Mouse (Mus musculus) midbrain, embryonic 16.5 days (tissue): ENCODE data around the gene Phf1. TPM values are rescaled to one million over a fixed set of nuclear protein-coding genes. Genes with fewer than 3 reads are reported as not detected.
A peak's percentile ranks its signal among the peaks of the same experiment; 100 is the strongest.

ENCODE experiments used
- ATAC-seq: fragments of 200-750 bp; cut with Nextera tagmentation; 2 replicates; pipeline ENCODE4 v1.8.0; 2017; ENCODE audit warnings: moderate TSS enrichment
- H3K27ac ChIP-seq: fragments of 300-500 bp; sonication (generic); 2 replicates; pipeline ENCODE4 v1.5.1; 2014; ENCODE audit warnings: mild to moderate bottlenecking, low read length, mixed read lengths
- H3K27me3 ChIP-seq: fragments of 300-500 bp; sonication (generic); 2 replicates; pipeline ENCODE4 v1.6.1; 2014; ENCODE audit warnings: low read depth, low read length, mixed read lengths; ENCODE audit not compliant: control insufficient read depth, insufficient read depth
- H3K36me3 ChIP-seq: fragments of 300-500 bp; sonication (generic); 2 replicates; pipeline ENCODE4 v1.6.1; 2014; ENCODE audit warnings: mild to moderate bottlenecking, low read length, moderate library complexity, mixed read lengths; ENCODE audit not compliant: control insufficient read depth, insufficient read depth
- H3K4me1 ChIP-seq: fragments of 300-500 bp; sonication (generic); 2 replicates; pipeline ENCODE4 v1.6.1; 2014; ENCODE audit warnings: mild to moderate bottlenecking, low read length, mixed read lengths; ENCODE audit not compliant: control insufficient read depth, insufficient read depth
- H3K4me2 ChIP-seq: fragments of 300-500 bp; sonication (generic); 2 replicates; pipeline ENCODE4 v1.6.1; 2014; ENCODE audit warnings: mild to moderate bottlenecking, low read length, mixed read lengths
- H3K4me3 ChIP-seq: fragments of 300-500 bp; sonication (generic); 2 replicates; pipeline ENCODE4 v1.5.1; 2014; ENCODE audit warnings: low read depth, mild to moderate bottlenecking, low read length, moderate library complexity, mixed read lengths
- H3K9ac ChIP-seq: fragments of 300-500 bp; sonication (generic); 2 replicates; pipeline ENCODE4 v1.6.1; 2014; ENCODE audit warnings: low read depth, low read length, mixed read lengths
- H3K9me3 ChIP-seq: fragments of 300-500 bp; sonication (generic); replicated peaks from 2 replicates; pipeline ENCODE4 v1.6.1; 2014; ENCODE audit warnings: mild to moderate bottlenecking, low read length, mixed read lengths; ENCODE audit not compliant: control insufficient read depth, poor library complexity, severe bottlenecking
- WGBS: fragments of 180-500 bp; shearing (Covaris S2); extraction: QIAGEN DNeasy Blood & Tissue Kit; methylation state at CpG from one replicate; pipeline ENCODE4 v1.1.7; 2014; 5-methylcytosine and 5-hydroxymethylcytosine counted together
- polyA plus RNA-seq: library from polyadenylated mRNA; unstranded; fragments of >200 nt; fragmentation: Nextera tagmentation; extraction: Ambion mirVana; gene quantifications from 2 replicates; pipeline ENCODE4 v1.2.1, GENCODE M21; 2015

The Phf1 gene
- polyA plus RNA-seq, 1 experiment from 2014 or later, result 28.0 TPM

- Histone ChIP-seq H3K27ac (no peak overlapping the region), H3K9me3 (no peaks in the 10 kb centered on the region), H3K36me3 (peaks cover 17% of the 10 kb centered on the region), H3K4me1 (peaks cover 46% of the 10 kb centered on the region), H3K4me3 (peak overlapping the region; percentile 72), H3K9ac (peak overlapping the region; percentile 73), H3K4me2 (peak overlapping the region; percentile 98), H3K27me3 (no peaks in the 10 kb centered on the region)
- 63% methylated on average over 16 of the region's 16 CpGs for WGBS
- ATAC-seq, result no peak
Measured at GRCm38 (mm10) chr17:26937883-26938695, 5.2 kb downstream of the Phf1 start.

GRCm38 (mm10) chr17:26938731-26939130 lies 5.9 kb downstream of the Phf1 start:
- Histone ChIP-seq H3K27me3 (no peaks in the 10 kb centered on the region), H3K36me3 (peaks cover 17% of the 10 kb centered on the region), H3K9ac (peak overlapping the region; percentile 73), H3K4me2 (peak overlapping the region; percentile 98), H3K9me3 (no peaks in the 10 kb centered on the region), H3K4me3 (peak overlapping the region; percentile 72), H3K27ac (peak overlapping the region; percentile 85), H3K4me1 (peaks cover 45% of the 10 kb centered on the region)
- ATAC-seq, result no peak
- under 1% methylated on average over 22 of the region's 22 CpGs for WGBS

- under 1% methylated on average over 67 of the region's 70 CpGs for WGBS
- ATAC-seq, result peak; percentile 91
- H3K4me2 ChIP-seq, result peak within 1 kb of the TSS; percentile 98
Measured at GRCm38 (mm10) chr17:26939178-26939972, 6.5 kb downstream of the Phf1 start, which contains the start of gene Cuta. Gene Cuta, minus strand, starts transcription at chr17:26939569.

GRCm38 (mm10) chr17:26939973-26940300 lies 7.1 kb downstream of the Phf1 start:
- H3K9me3 ChIP-seq, result no peaks in the 10 kb centered on the region
- peak overlapping the region; percentile 98 for H3K4me2 ChIP-seq
- peak overlapping the region; percentile 96 for H3K27ac ChIP-seq
- peaks cover 38% of the 10 kb centered on the region for H3K4me1 ChIP-seq
- 0% methylated on average over 3 of the region's 3 CpGs for WGBS
- peaks cover 17% of the 10 kb centered on the region for H3K36me3 ChIP-seq
- peak overlapping the region; percentile 73 for H3K9ac ChIP-seq
- ATAC-seq, result peak; percentile 8
- peak overlapping the region; percentile 72 for H3K4me3 ChIP-seq
- no peaks in the 10 kb centered on the region for H3K27me3 ChIP-seq

More at GRCm38 (mm10) chr17:26939178-26939972, 6.5 kb downstream of the Phf1 start, which contains the start of gene Cuta:
- Histone ChIP-seq H3K9me3 (no peaks in the 10 kb centered on the region), H3K9ac (peak within 1 kb of the TSS; percentile 73), H3K4me3 (peak within 1 kb of the TSS; percentile 72), H3K27me3 (no peaks in the 10 kb centered on the region), H3K36me3 (peaks cover 17% of the 10 kb centered on the region), H3K4me1 (peaks cover 39% of the 10 kb centered on the region), H3K27ac (peak within 1 kb of the TSS; percentile 96)

GRCm38 (mm10) chr17:26941031-26941789 lies 8.4 kb downstream of the Phf1 start, which contains the start of gene Syngap1:
Gene Syngap1, plus strand, starts transcription at chr17:26941253.
- H3K4me2 ChIP-seq, result peak within 1 kb of the TSS; percentile 98
- ATAC-seq, result 0 out of 2 replicates have a peak, but pooled peaks have one; percentile 1
- H3K4me3 ChIP-seq, result peak within 1 kb of the TSS; percentile 72
- H3K36me3 ChIP-seq, result peaks cover 10% of the 10 kb centered on the region
- peaks cover 46% of the 10 kb centered on the region for H3K4me1 ChIP-seq
- peak within 1 kb of the TSS; percentile 96 for H3K27ac ChIP-seq
- no peaks in the 10 kb centered on the region for H3K27me3 ChIP-seq
- peak within 1 kb of the TSS; percentile 81 for H3K9ac ChIP-seq
- 1% methylated on average over 13 of the region's 24 CpGs for WGBS
- no peaks in the 10 kb centered on the region for H3K9me3 ChIP-seq

- WGBS, result 2% methylated on average over 4 of the region's 4 CpGs
- Histone ChIP-seq H3K36me3 (0 out of 2 replicates have a peak, but pooled peaks cover 5% of the 10 kb centered on the region), H3K9ac (peak overlapping the region; percentile 81), H3K4me2 (peak overlapping the region; percentile 57), H3K9me3 (no peaks in the 10 kb centered on the region), H3K27ac (peak overlapping the region; percentile 96), H3K27me3 (no peaks in the 10 kb centered on the region), H3K4me1 (peaks cover 54% of the 10 kb centered on the region), H3K4me3 (peak overlapping the region; percentile 58)
- no peak for ATAC-seq
Measured at GRCm38 (mm10) chr17:26941841-26942570, 9.2 kb downstream of the Phf1 start.

- H3K36me3 ChIP-seq, result no peaks in the 10 kb centered on the region
- peaks cover 58% of the 10 kb centered on the region for H3K4me1 ChIP-seq
- peak overlapping the region; percentile 77 for H3K27ac ChIP-seq
- H3K27me3 ChIP-seq, result no peaks in the 10 kb centered on the region
- H3K9ac ChIP-seq, result peak overlapping the region; percentile 69
- H3K4me2 ChIP-seq, result peak overlapping the region; percentile 77
- H3K9me3 ChIP-seq, result no peaks in the 10 kb centered on the region
- WGBS, result 22% methylated on average over 13 of the region's 13 CpGs
- H3K4me3 ChIP-seq, result peak overlapping the region; percentile 37
- no peak for ATAC-seq
Measured at GRCm38 (mm10) chr17:26945824-26946495, 13.1 kb downstream of the Phf1 start.
